Mouse (Mus musculus) lung, embryonic 15.5 days (tissue): ENCODE measurements around the gene Phip. TPM values are rescaled to one million over a fixed set of nuclear protein-coding genes. Genes with fewer than 3 reads are reported as not detected.

ENCODE experiments used
- ATAC-seq: fragments of 200-750 bp; cut with Nextera tagmentation; 2 replicates; pipeline ENCODE4 v1.8.0; 2017; ENCODE audit warnings: moderate number of reproducible peaks, borderline replicate concordance; ENCODE audit not compliant: low FRiP score, low TSS enrichment; ENCODE audit errors: extremely low read depth
- H3K27ac ChIP-seq: fragments of 300-500 bp; sonication (generic); 2 replicates; pipeline ENCODE4 v1.5.1; 2015; ENCODE audit warnings: moderate library complexity, mild to moderate bottlenecking, inconsistent platforms
- H3K27me3 ChIP-seq: fragments of 300-500 bp; sonication (generic); 2 replicates; pipeline ENCODE4 v1.6.1; 2015; ENCODE audit warnings: inconsistent platforms
- H3K36me3 ChIP-seq: fragments of 300-500 bp; sonication (generic); 2 replicates; pipeline ENCODE4 v1.6.1; 2015; ENCODE audit warnings: inconsistent platforms
- H3K4me1 ChIP-seq: fragments of 300-500 bp; sonication (generic); 2 replicates; pipeline ENCODE4 v1.6.1; 2015; ENCODE audit warnings: inconsistent platforms
- H3K4me2 ChIP-seq: fragments of 300-500 bp; sonication (generic); 2 replicates; pipeline ENCODE4 v1.6.1; 2015; ENCODE audit warnings: inconsistent platforms, mild to moderate bottlenecking, moderate library complexity
- H3K4me3 ChIP-seq: fragments of 300-500 bp; sonication (generic); 2 replicates; pipeline ENCODE4 v1.5.1; 2015; ENCODE audit warnings: mild to moderate bottlenecking, inconsistent platforms
- H3K9ac ChIP-seq: fragments of 300-500 bp; sonication (generic); 2 replicates; pipeline ENCODE4 v1.6.1; 2015; ENCODE audit warnings: inconsistent platforms
- H3K9me3 ChIP-seq: fragments of 300-500 bp; sonication (generic); 2 replicates; pipeline ENCODE4 v1.6.1; 2016; ENCODE audit warnings: inconsistent platforms
- WGBS: fragments of 180-500 bp; shearing (Covaris S2); methylation state at CpG from one replicate; pipeline ENCODE4 v1.1.7; 2015; 5-methylcytosine and 5-hydroxymethylcytosine counted together
- polyA plus RNA-seq: library from polyadenylated mRNA; unstranded; fragments of >200 nt; fragmentation: Nextera tagmentation; extraction: Ambion mirVana; gene quantifications from 2 replicates; pipeline ENCODE4 v1.2.1, GENCODE M21; 2015

Phip gene
- polyA plus RNA-seq, 1 experiment from 2014 or later = 84.3 TPM

GRCm38 (mm10) chr9:82861775-82862430 is 113.4 kb downstream of the Phip start:
- H3K27me3 ChIP-seq = no peaks in the 10 kb centered on the region
- H3K4me2 ChIP-seq = no peak overlapping the region
- no peaks in the 10 kb centered on the region for H3K36me3 ChIP-seq
- no peak overlapping the region for H3K27ac ChIP-seq
- ATAC-seq = no peak
- H3K9ac ChIP-seq = no peak overlapping the region
- no peak overlapping the region for H3K4me3 ChIP-seq
- 91% methylated on average over 3 of the region's 3 CpGs for WGBS
- H3K4me1 ChIP-seq = no peaks in the 10 kb centered on the region
- H3K9me3 ChIP-seq = no peaks in the 10 kb centered on the region

GRCm38 (mm10) chr9:82861316-82861715 is 114.0 kb downstream of the Phip start:
- H3K4me3 ChIP-seq = no peak overlapping the region
- no peaks in the 10 kb centered on the region for H3K4me1 ChIP-seq
- H3K36me3 ChIP-seq = no peaks in the 10 kb centered on the region
- ATAC-seq = peak; percentile 35; the same call in 1 of the 2 replicates
- 0 out of 2 replicates have a peak overlapping the region, but pooled peaks have one; percentile 10 for H3K27ac ChIP-seq
- no peaks in the 10 kb centered on the region for H3K27me3 ChIP-seq
- H3K4me2 ChIP-seq = no peak overlapping the region
- no peaks in the 10 kb centered on the region for H3K9me3 ChIP-seq
- H3K9ac ChIP-seq = no peak overlapping the region
- WGBS = 78% methylated on average over 4 of the region's 4 CpGs

GRCm38 (mm10) chr9:82860805-82861204 is 114.5 kb downstream of the Phip start:
- 62% methylated on average over 2 of the region's 2 CpGs for WGBS
- H3K9me3 ChIP-seq = no peaks in the 10 kb centered on the region
- no peaks in the 10 kb centered on the region for H3K4me1 ChIP-seq
- no peak overlapping the region for H3K9ac ChIP-seq
- ATAC-seq = no peak; the same call in 1 of the 2 replicates
- no peak overlapping the region for H3K4me2 ChIP-seq
- H3K27me3 ChIP-seq = no peaks in the 10 kb centered on the region
- no peak overlapping the region for H3K27ac ChIP-seq
- H3K4me3 ChIP-seq = no peak overlapping the region
- H3K36me3 ChIP-seq = no peaks in the 10 kb centered on the region

DNA sequence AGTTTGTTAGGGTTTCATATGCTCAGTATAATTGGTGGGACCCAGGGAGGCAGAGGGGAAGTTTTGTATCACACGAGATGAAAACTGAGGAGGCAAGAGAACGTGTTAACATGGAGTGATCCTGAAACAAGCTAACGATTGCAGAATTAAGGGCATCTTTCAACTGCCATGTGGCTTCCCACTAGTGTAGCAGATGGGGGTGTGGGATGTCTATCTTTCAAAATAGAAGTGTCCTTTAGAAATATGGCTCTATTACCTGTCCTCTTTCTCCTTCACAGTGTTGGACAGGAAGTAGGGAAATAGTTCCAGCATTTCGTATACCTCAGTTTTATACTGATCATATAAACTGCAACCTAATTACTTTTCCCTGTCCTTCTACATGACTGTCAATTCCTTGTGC is 119.1 kb downstream of the Phip start:
- no peaks in the 10 kb centered on the region for H3K27me3 ChIP-seq
- no peaks in the 10 kb centered on the region for H3K36me3 ChIP-seq
- WGBS = 76% methylated on average over 4 of the region's 4 CpGs
- H3K27ac ChIP-seq = no peak overlapping the region
- H3K9me3 ChIP-seq = no peaks in the 10 kb centered on the region
- no peak overlapping the region for H3K4me2 ChIP-seq
- no peak overlapping the region for H3K9ac ChIP-seq
- no peak for ATAC-seq
- H3K4me1 ChIP-seq = no peaks in the 10 kb centered on the region
- H3K4me3 ChIP-seq = no peak overlapping the region

DNA sequence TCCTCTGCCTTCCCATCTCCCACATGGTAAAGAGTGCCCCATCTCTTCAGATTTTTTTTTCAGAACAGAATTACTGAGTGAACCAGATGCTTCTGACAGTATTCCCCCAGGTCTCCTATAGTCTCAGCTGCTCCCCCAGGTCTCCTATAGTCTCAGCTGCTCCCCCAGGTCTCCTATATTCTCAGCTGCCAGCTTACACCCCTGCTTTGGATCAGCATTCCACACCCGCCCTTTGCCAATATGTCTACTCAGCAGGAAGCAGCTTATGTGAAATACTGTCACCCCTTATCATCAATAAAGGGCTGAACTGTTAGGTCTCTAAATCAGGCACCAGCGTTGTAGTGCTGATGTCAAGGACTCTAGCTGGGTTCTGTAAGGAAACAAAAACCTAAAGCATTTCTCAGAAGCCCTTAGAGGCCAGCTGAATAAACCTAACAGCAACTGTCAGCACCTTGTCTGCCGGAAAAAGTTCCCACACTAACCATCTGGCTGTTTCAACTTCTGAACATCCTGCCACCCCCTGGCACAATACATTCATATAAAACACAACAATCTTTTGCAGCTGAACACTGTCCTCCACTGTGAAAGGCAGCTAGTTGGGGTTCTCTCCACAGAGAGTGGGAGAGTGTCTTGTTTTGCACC is 120.2 kb downstream of the Phip start:
- Histone ChIP-seq H3K4me3 (no peak overlapping the region), H3K27ac (no peak overlapping the region), H3K27me3 (no peaks in the 10 kb centered on the region), H3K9ac (no peak overlapping the region), H3K4me1 (no peaks in the 10 kb centered on the region), H3K9me3 (no peaks in the 10 kb centered on the region), H3K36me3 (no peaks in the 10 kb centered on the region), H3K4me2 (no peak overlapping the region)
- 30% methylated on average over 3 of the region's 3 CpGs for WGBS
- ATAC-seq = no peak

DNA sequence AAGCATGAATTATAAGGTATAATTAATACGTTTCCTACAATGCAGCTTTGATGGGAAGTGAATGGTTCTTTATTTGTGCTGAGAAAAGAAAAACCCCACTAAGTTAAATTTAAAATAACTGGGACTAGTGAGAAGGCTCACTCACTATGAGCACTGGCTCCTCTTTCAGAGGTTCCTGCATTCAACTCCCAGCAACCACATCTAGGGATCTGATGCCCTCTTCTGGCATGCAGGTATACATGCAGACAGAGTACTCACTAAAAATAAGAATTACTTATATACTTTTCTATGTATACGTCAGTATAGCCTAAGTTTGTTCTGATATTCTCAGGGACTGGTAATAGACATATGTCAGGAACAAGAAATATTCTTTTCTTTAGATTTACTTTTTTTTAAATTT is 121.3 kb downstream of the Phip start:
- H3K4me1 ChIP-seq = no peaks in the 10 kb centered on the region
- H3K36me3 ChIP-seq = no peaks in the 10 kb centered on the region
- no peak overlapping the region for H3K27ac ChIP-seq
- H3K27me3 ChIP-seq = no peaks in the 10 kb centered on the region
- H3K9me3 ChIP-seq = no peaks in the 10 kb centered on the region
- WGBS = 52% methylated on average over 2 of the region's 2 CpGs
- no peak overlapping the region for H3K4me2 ChIP-seq
- H3K9ac ChIP-seq = no peak overlapping the region
- H3K4me3 ChIP-seq = no peak overlapping the region
- ATAC-seq = no peak

- Histone ChIP-seq H3K27ac (no peak overlapping the region), H3K9me3 (no peaks in the 10 kb centered on the region), H3K9ac (no peak overlapping the region), H3K4me2 (no peak overlapping the region), H3K36me3 (no peaks in the 10 kb centered on the region), H3K4me3 (no peak overlapping the region), H3K27me3 (no peaks in the 10 kb centered on the region), H3K4me1 (no peaks in the 10 kb centered on the region)
- no peak for ATAC-seq
- WGBS = 87% methylated on average over 4 of the region's 4 CpGs
Measured at GRCm38 (mm10) chr9:82842671-82843070, 132.6 kb downstream of the Phip start.

DNA sequence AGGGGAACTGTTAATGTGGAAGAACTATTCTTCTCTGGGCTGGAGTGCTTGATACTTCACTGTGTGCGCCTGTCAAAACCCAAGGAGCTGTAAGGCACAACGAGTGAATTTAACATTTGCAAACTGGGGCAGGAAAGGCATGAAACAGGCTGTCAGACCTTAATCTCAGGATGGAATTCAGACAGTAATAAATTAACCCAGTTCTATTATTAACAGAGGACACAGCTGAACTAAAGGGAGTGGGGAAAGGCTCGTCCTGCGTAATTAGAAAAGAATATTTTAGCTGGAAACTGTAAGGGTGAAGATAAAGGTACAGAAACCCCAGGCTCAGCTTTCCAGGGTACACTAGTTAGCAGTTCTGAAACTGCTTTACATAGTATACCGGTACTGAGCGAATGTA is 139.4 kb downstream of the Phip start:
- no peak for ATAC-seq
- no peaks in the 10 kb centered on the region for H3K36me3 ChIP-seq
- no peaks in the 10 kb centered on the region for H3K9me3 ChIP-seq
- H3K27me3 ChIP-seq = no peaks in the 10 kb centered on the region
- no peak overlapping the region for H3K27ac ChIP-seq
- 75% methylated on average over 6 of the region's 6 CpGs for WGBS
- H3K4me2 ChIP-seq = no peak overlapping the region
- no peak overlapping the region for H3K9ac ChIP-seq
- peaks cover 9% of the 10 kb centered on the region; the same call in 1 of the 2 replicates for H3K4me1 ChIP-seq
- no peak overlapping the region for H3K4me3 ChIP-seq

- ATAC-seq = no peak
- 33% methylated on average over 4 of the region's 4 CpGs for WGBS
- Histone ChIP-seq H3K9me3 (no peaks in the 10 kb centered on the region), H3K27me3 (no peaks in the 10 kb centered on the region), H3K36me3 (no peaks in the 10 kb centered on the region), H3K9ac (no peak overlapping the region), H3K27ac (no peak overlapping the region), H3K4me3 (no peak overlapping the region), H3K4me2 (no peak overlapping the region), H3K4me1 (peaks cover 14% of the 10 kb centered on the region)
Measured at GRCm38 (mm10) chr9:82831891-82832290, 143.4 kb downstream of the Phip start.

- peak; percentile 95 for ATAC-seq
- peak overlapping the region; percentile 88 for H3K4me3 ChIP-seq
- H3K27ac ChIP-seq = peak overlapping the region; percentile 73
- H3K27me3 ChIP-seq = no peaks in the 10 kb centered on the region
- WGBS = under 1% methylated on average over 65 of the region's 65 CpGs
- peak overlapping the region; percentile 66 for H3K9ac ChIP-seq
- H3K36me3 ChIP-seq = no peaks in the 10 kb centered on the region
- no peaks in the 10 kb centered on the region for H3K9me3 ChIP-seq
- peaks cover 14% of the 10 kb centered on the region for H3K4me1 ChIP-seq
- peak overlapping the region; percentile 85 for H3K4me2 ChIP-seq
Measured at GRCm38 (mm10) chr9:82829693-82830430, 145.5 kb downstream of the Phip start.

GRCm38 (mm10) chr9:82829007-82829689 is 146.2 kb downstream of the Phip start, which contains the start of gene Irak1bp1:
Gene Irak1bp1, plus strand, starts transcription at chr9:82829540.
- H3K9ac ChIP-seq = peak within 1 kb of the TSS; percentile 66
- peak; percentile 5; the same call in 1 of the 2 replicates for ATAC-seq
- 10% methylated on average over 20 of the region's 20 CpGs for WGBS

More at GRCm38 (mm10) chr9:82829007-82829689, 146.2 kb downstream of the Phip start, which contains the start of gene Irak1bp1:
- H3K27me3 ChIP-seq = no peaks in the 10 kb centered on the region
- no peaks in the 10 kb centered on the region for H3K9me3 ChIP-seq
- peak within 1 kb of the TSS; percentile 73 for H3K27ac ChIP-seq
- H3K4me3 ChIP-seq = peak within 1 kb of the TSS; percentile 88
- no peaks in the 10 kb centered on the region for H3K36me3 ChIP-seq
- H3K4me1 ChIP-seq = peaks cover 14% of the 10 kb centered on the region
- peak within 1 kb of the TSS; percentile 85 for H3K4me2 ChIP-seq
